Mouse (Mus musculus) midbrain, postnatal 0 days (tissue): ENCODE measurements around the gene Kcnk18. TPM values are rescaled to one million over a fixed set of nuclear protein-coding genes. Genes with fewer than 3 reads are reported as not detected.

ENCODE experiments used
- ATAC-seq: fragments of 200-750 bp; cut with Nextera tagmentation; 2 replicates; pipeline ENCODE4 v1.8.0; 2017; ENCODE audit warnings: moderate number of reproducible peaks, mild to moderate bottlenecking, moderate TSS enrichment, moderate library complexity; ENCODE audit not compliant: low FRiP score
- DNase-seq: peaks from one replicate; pipeline ENCODE4 v3.0.0-alpha.2; 2015; ENCODE audit warnings: low spot score
- H3K27ac ChIP-seq: fragments of 300-500 bp; sonication (generic); 2 replicates; pipeline ENCODE4 v1.5.1; 2014; ENCODE audit warnings: low read depth, mild to moderate bottlenecking, low read length, mixed read lengths
- H3K27me3 ChIP-seq: fragments of 300-500 bp; sonication (generic); 2 replicates; pipeline ENCODE4 v1.6.1; 2014; ENCODE audit warnings: low read length, control low read depth, mixed read lengths; ENCODE audit not compliant: insufficient read depth
- H3K36me3 ChIP-seq: fragments of 300-500 bp; sonication (generic); 2 replicates; pipeline ENCODE4 v1.6.1; 2014; ENCODE audit warnings: low read length, control low read depth, mixed read lengths; ENCODE audit not compliant: insufficient read depth
- H3K4me1 ChIP-seq: fragments of 300-500 bp; sonication (generic); 2 replicates; pipeline ENCODE4 v1.6.1; 2014; ENCODE audit warnings: mild to moderate bottlenecking, control low read depth, antibody characterized with exemption, low read length, mixed read lengths; ENCODE audit not compliant: insufficient read depth
- H3K4me2 ChIP-seq: fragments of 300-500 bp; sonication (generic); 2 replicates; pipeline ENCODE4 v1.6.1; 2014; ENCODE audit warnings: low read depth, mild to moderate bottlenecking, low read length, mixed read lengths; ENCODE audit not compliant: poor library complexity, severe bottlenecking
- H3K4me3 ChIP-seq: fragments of 300-500 bp; sonication (generic); 2 replicates; pipeline ENCODE4 v1.5.1; 2014; ENCODE audit warnings: low read depth, mild to moderate bottlenecking, low read length, moderate library complexity
- H3K9ac ChIP-seq: fragments of 300-500 bp; sonication (generic); replicated peaks from 2 replicates; pipeline ENCODE4 v1.6.1; 2014; ENCODE audit warnings: mild to moderate bottlenecking, low read length, moderate library complexity, mixed read lengths; ENCODE audit not compliant: poor library complexity, severe bottlenecking
- H3K9me3 ChIP-seq: fragments of 300-500 bp; sonication (generic); 2 replicates; pipeline ENCODE4 v1.6.1; 2016; ENCODE audit warnings: low read length, control low read depth
- CTCF ChIP-seq: IDR thresholded peaks from 2 replicates; pipeline ENCODE4 v1.5.1; 2016; ENCODE audit warnings: antibody characterized with exemption, mild to moderate bottlenecking
- WGBS: fragments of 180-500 bp; shearing (Covaris S2); extraction: QIAGEN DNeasy Blood & Tissue Kit; methylation state at CpG from one replicate; pipeline ENCODE4 v1.1.7; 2014; 5-methylcytosine and 5-hydroxymethylcytosine counted together
- polyA plus RNA-seq: library from polyadenylated mRNA; unstranded; fragments of >200 nt; fragmentation: Nextera tagmentation; extraction: Ambion mirVana; gene quantifications from 2 replicates; pipeline ENCODE4 v1.2.1, GENCODE M21; 2015
- total RNA-seq: library from RNA; depleted of rRNA; stranded (reverse); fragments of >200 nt; gene quantifications from 2 replicates; pipeline ENCODE4 v1.2.3, GENCODE M21; 2014; rRNA removed

The Kcnk18 gene
- total RNA-seq (not detected in 2 replicates), polyA plus RNA-seq (not detected in 2 replicates)

GRCm38 (mm10) chr19:59218991-59219390 lies at the start of gene Kcnk18:
Gene Kcnk18, plus strand, starts transcription at chr19:59219214.
- Histone ChIP-seq H3K36me3 (no peaks in the 10 kb centered on the region), H3K4me3 (no peak within 1 kb of the TSS), H3K4me1 (no peaks in the 10 kb centered on the region), H3K9ac (no peak within 1 kb of the TSS), H3K27ac (no peak within 1 kb of the TSS), H3K9me3 (no peaks in the 10 kb centered on the region), H3K27me3 (peaks cover 7% of the 10 kb centered on the region; the same call in 1 of the 2 replicates), H3K4me2 (no peak within 1 kb of the TSS)
- 91% methylated on average over 8 of the region's 8 CpGs for WGBS
- ATAC-seq = no peak
- no peak for DNase-seq
- TF ChIP-seq CTCF = no peak

DNA sequence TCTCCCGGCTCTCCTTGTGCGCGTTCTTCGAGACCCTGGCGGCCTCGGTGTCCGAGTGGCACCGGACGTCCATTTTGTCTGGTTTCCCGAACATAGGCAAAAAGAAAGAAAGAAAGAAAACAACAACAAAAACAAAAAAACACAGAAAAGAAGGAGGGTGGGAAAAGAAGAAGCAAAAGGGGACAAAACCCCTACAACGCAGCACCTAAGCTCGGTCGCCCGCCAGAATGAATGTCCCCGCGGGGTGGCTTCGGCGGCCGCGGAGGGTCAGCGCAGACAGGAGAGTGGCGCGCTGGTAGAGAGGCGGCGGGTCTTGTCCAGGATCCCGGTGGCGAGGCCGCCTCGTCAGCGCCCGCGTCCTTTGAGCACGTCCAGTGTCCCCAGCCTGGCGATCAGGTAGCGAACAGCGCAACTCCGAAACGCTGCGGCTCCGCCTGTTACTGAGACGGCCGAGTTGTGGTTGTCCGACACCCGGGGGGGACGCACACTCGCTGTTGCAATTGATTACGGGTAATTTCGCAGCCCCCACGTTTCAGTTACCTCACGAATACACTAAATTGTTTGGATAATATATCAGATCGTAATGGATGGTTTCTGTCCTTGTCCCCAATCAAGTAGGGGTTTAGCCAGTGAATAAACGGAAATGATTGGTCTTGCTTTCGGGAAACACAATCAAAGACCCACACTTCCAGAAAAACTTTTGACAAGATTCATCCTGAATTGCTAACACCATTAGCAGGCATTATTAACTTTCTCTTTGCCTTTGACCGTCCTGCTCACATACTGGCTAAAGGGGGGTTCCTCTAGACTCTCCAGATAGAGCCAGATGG lies 48.9 kb upstream of the Kcnk18 start, which contains the start of gene Vax1:
Vax1 (minus strand) TSS at position 121 of the 830 bp plus-strand sequence.
- Histone ChIP-seq H3K9me3 (no peaks in the 10 kb centered on the region), H3K4me2 (peak within 1 kb of the TSS; percentile 7; the same call in 1 of the 2 replicates), H3K9ac (no peak within 1 kb of the TSS), H3K36me3 (no peaks in the 10 kb centered on the region), H3K4me1 (0 out of 2 replicates have a peak, but pooled peaks cover 2% of the 10 kb centered on the region), H3K4me3 (peak within 1 kb of the TSS; percentile 8), H3K27ac (no peak within 1 kb of the TSS), H3K27me3 (peaks cover 83% of the 10 kb centered on the region)
- TF ChIP-seq CTCF = no peak
- ATAC-seq (no peak), DNase-seq (no peak)
- under 1% methylated on average over 54 of the region's 54 CpGs for WGBS

GRCm38 (mm10) chr19:59170766-59171095 lies 48.3 kb upstream of the Kcnk18 start:
- no peaks in the 10 kb centered on the region for H3K9me3 ChIP-seq
- no peaks in the 10 kb centered on the region for H3K36me3 ChIP-seq
- H3K4me3 ChIP-seq = no peak overlapping the region
- no peak overlapping the region for H3K4me2 ChIP-seq
- H3K27me3 ChIP-seq = peaks cover 87% of the 10 kb centered on the region
- WGBS = 3% methylated on average over 6 of the region's 6 CpGs
- TF ChIP-seq CTCF = no peak
- ATAC-seq (no peak), DNase-seq (no peak)
- no peak overlapping the region for H3K9ac ChIP-seq
- no peak overlapping the region for H3K27ac ChIP-seq
- 0 out of 2 replicates have a peak, but pooled peaks cover 2% of the 10 kb centered on the region for H3K4me1 ChIP-seq

DNA sequence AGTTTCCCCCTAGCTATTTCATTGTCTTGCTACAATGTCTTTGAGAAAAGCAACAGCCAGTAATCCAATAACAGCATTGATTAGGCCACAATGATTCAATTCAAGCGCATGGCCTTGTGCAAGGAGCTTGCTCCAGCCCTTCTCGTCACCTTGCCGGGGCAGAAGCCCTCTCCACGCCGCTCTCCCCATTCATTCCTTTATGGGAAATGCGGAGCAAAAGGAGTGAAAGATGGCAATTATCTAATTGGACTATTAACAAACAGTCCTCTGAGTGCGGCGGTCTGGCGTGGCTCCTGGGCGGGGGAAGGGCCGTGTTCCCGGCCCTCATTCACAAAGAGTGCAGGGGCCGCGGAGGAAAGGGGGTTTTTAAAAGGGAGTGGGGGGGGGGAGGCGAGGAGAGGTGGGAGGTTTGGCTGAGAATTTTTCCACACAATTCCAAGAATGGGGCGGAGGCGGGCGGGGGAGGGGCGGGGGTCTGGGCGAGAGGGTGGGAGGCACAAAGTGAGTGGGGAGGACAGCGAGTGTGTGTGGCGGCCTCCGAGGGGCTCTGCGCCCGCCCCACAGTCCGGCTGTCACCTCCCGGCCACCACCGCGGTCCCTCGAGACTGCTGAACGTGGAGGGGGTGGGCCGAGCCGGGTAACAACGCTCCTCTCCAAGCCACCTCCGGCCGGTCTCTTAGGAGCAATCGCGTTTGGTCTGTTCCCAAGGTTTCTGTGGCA lies 47.7 kb upstream of the Kcnk18 start:
- no peak for DNase-seq
- H3K4me1 ChIP-seq = 0 out of 2 replicates have a peak, but pooled peaks cover 2% of the 10 kb centered on the region
- H3K27ac ChIP-seq = no peak overlapping the region
- no peaks in the 10 kb centered on the region for H3K36me3 ChIP-seq
- no peak overlapping the region for H3K9ac ChIP-seq
- under 1% methylated on average over 37 of the region's 38 CpGs for WGBS
- H3K4me3 ChIP-seq = no peak overlapping the region
- H3K27me3 ChIP-seq = peaks cover 89% of the 10 kb centered on the region
- no peak for TF ChIP-seq CTCF
- ATAC-seq = no peak
- H3K9me3 ChIP-seq = no peaks in the 10 kb centered on the region
- H3K4me2 ChIP-seq = peak overlapping the region; percentile 12; the same call in 1 of the 2 replicates

DNA sequence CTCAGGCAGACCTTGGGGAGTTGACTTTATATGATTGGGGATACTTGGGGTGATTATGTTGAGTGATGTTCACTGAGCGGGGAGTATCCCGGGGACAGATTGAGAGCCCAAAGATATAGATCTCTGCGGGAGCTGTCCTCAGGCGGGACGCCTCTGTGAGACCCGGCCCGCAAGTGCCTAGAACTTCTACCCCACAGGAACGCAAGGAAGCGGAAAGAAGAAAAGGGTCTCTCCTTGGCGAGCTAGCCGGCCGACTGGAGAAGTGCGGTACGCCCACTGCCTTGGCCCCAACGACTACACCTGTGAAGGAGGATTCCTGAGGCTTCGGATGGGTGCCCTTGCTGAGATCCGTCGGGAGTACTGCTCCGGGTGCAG lies 47.2 kb upstream of the Kcnk18 start:
- WGBS = under 1% methylated on average over 19 of the region's 19 CpGs
- Histone ChIP-seq H3K4me2 (no peak overlapping the region), H3K27ac (no peak overlapping the region), H3K27me3 (peaks cover 88% of the 10 kb centered on the region), H3K4me1 (no peaks in the 10 kb centered on the region), H3K4me3 (no peak overlapping the region), H3K9ac (no peak overlapping the region), H3K9me3 (no peaks in the 10 kb centered on the region), H3K36me3 (no peaks in the 10 kb centered on the region)
- DNase-seq = no peak
- no peak for ATAC-seq
- TF ChIP-seq CTCF = no peak

GRCm38 (mm10) chr19:59172781-59173180 lies 46.2 kb upstream of the Kcnk18 start:
- TF ChIP-seq CTCF = no peak
- H3K4me1 ChIP-seq = no peaks in the 10 kb centered on the region
- ATAC-seq (no peak), DNase-seq (no peak)
- H3K4me3 ChIP-seq = no peak overlapping the region
- 0% methylated on average over 3 of the region's 3 CpGs for WGBS
- peaks cover 82% of the 10 kb centered on the region for H3K27me3 ChIP-seq
- H3K9me3 ChIP-seq = no peaks in the 10 kb centered on the region
- H3K4me2 ChIP-seq = no peak overlapping the region
- H3K36me3 ChIP-seq = no peaks in the 10 kb centered on the region
- no peak overlapping the region for H3K9ac ChIP-seq
- no peak overlapping the region for H3K27ac ChIP-seq
